Mouse (Mus musculus) R1 (cell line): ENCODE results near the gene Zcchc13.

ENCODE experiments used
- DNase-seq: peaks from one replicate; pipeline ENCODE4 v3.0.0-alpha.2; 2018; ENCODE audit warnings: low read depth, low spot score

Zcchc13 gene

GRCm38 (mm10) chrX:103630303-103630702 is at the start of gene Zcchc13:
Gene Zcchc13 (plus strand): TSS chrX:103630586.
- no peak for DNase-seq

DNA sequence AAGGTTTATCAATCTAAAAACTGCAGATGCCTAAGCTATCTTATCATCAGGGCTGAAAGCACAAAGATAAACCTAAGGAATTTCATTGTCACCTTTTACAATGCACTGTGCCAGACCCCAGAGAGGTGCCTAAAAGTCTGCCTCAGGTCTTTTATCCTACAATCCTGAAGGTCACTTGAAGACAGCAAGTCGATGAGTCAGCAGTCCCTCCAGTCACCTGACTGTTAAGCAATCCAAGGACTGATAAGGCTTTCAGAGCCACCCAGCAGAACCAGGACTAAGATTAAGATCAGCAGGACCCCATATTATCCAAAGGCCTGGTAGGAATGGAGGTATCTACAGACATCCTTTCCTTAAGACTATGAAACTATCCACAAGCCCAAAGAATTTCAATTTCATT is 46.1 kb upstream of the Zcchc13 start:
- DNase-seq = peak; percentile 3

DNA sequence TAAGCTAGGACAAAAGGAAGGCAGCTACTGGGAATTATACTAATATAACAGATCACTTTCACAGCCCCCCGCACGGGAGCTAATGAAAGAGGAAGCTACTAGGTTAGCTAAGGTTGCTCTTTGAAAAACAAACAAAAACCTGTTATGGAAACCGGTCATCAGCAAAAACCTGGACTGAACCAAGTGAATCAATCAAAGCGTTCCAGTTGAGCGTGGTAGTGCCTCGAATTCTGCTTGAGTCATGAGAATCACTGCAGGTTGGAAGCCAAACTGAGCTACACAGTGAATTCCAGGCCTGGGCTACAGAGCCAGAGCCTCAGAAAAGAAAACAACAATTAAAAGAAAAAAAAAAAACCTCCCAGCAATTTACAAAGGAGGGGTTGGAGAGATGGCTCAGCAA is 38.3 kb upstream of the Zcchc13 start:
- no peak for DNase-seq

- DNase-seq = no peak
Observed at GRCm38 (mm10) chrX:103602553-103602952, 27.8 kb upstream of the Zcchc13 start.

DNA sequence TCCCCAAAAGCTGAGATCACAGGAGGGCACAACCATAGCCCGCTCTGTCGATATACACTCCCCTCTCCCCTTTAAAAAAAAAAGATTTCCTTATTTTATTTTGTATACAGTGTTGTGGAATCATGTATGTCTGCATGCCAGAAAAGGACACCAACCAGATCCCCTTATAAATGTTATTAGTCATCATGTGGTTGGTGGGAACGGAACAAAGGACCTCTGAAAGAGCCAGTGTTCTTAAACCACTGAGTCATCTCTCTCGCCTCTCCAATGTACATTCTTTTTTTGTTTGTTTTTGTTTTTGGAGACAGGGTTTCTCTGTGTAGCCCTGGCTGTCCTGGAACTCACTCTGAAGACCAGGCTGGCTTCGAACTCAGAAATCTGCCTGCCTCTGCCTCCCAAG is 26.2 kb upstream of the Zcchc13 start:
- no peak for DNase-seq

DNA sequence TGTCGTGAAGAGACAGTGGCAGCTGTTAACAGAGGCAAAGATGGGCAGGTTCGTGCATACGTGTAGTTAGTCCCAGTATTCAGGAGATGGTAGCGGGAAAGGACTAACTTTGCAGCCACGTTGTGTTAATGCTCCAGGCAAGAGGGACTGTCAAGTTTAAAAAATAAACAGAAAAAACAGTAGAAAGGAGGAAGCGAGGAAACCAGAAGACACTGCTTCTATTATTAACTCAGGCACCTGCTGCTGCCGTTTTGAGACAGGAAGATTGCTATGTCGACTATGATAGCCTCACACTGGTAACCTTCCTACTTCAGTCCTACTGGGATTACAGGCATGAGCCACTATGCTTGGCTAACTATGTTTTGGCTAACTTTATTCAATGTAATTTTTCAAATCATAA is 24.9 kb upstream of the Zcchc13 start:
- DNase-seq = no peak

GRCm38 (mm10) chrX:103610401-103610800 is 20.0 kb upstream of the Zcchc13 start:
- DNase-seq = peak; percentile 18

DNA sequence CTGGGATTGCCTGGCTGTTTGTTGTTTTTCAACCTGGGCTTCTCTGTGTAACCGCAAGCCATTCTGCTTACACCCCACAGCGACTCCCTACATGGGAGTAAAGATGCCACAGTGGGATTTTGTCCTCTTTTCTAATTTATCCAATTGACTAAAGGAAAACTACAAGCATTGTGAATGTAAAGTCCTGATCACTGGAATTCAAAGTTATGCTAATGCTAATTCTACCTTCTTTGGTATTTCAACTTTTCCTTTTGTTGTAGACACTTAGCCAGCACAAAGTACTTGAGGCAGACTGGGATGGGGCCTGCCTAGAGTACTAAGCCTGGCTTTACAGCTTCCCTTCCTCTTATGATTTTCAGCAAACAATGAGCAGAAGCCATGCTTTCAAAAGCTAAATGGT is 18.9 kb upstream of the Zcchc13 start:
- peak; percentile 66 for DNase-seq

- no peak for DNase-seq
Observed at GRCm38 (mm10) chrX:103614700-103615233, 15.6 kb upstream of the Zcchc13 start.

GRCm38 (mm10) chrX:103615453-103615852 is 14.9 kb upstream of the Zcchc13 start:
- DNase-seq = no peak

DNA sequence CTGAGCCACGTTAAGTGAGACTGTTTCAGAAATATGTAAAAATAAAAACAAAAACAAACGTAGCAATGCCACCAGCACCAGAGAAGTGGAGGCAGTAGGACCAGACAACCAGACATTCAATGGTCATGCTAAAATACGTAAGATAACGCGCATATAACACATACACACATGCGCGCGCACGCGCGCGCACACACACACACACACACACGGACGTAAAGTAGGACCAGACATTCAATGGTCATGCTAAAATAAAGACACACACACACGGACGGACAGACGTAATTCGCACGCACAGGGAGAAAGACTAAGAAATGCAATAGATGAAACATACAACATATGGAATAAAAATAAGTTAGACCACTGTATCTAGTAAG is 14.2 kb upstream of the Zcchc13 start:
- peak; percentile 14 for DNase-seq

DNA sequence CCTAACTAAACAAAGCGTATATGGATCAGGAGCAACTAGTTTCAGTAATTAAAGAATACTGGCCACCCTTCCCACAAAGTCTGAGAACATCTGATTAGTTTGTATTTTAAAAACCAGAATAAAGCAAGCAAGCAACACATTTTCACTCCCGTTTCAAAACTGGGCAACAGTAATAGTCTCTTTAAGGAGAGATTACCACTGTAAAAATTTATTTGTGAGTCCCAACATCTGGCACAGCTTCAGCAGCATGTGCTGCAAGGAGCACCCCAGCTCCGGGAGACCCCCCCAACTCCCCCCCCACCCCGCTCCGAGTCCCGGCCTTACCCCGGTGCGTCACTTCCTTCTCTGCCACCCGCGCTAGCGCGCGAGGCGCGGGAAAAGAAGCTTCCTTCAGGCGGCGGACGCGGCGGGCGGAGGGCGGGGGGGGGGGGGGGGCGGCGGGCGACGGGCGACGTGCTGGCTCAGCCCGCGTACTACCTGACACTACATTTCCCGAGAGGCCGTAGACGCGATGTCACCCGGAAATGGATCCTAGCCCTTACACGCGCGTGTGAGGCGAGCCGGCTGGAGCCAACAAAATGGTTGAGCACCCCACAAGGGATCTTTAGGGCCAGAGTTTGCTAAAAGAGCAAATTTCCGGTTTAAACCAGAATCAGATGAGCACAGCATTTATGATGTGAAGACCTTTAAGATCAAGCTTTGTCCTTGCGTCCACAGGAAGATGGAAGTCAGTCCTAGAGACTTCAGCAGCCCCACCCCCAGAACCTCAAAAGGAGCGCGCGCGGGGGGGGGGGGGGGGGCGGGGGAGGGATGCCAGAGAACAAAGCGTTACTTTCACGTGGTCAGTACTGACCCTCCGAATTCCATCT is 13.6 kb upstream of the Zcchc13 start:
- DNase-seq = peak; percentile 70

GRCm38 (mm10) chrX:103617405-103618095 is 12.8 kb upstream of the Zcchc13 start:
- DNase-seq = no peak

- DNase-seq = no peak
Observed at GRCm38 (mm10) chrX:103621799-103622198, 8.6 kb upstream of the Zcchc13 start.

DNA sequence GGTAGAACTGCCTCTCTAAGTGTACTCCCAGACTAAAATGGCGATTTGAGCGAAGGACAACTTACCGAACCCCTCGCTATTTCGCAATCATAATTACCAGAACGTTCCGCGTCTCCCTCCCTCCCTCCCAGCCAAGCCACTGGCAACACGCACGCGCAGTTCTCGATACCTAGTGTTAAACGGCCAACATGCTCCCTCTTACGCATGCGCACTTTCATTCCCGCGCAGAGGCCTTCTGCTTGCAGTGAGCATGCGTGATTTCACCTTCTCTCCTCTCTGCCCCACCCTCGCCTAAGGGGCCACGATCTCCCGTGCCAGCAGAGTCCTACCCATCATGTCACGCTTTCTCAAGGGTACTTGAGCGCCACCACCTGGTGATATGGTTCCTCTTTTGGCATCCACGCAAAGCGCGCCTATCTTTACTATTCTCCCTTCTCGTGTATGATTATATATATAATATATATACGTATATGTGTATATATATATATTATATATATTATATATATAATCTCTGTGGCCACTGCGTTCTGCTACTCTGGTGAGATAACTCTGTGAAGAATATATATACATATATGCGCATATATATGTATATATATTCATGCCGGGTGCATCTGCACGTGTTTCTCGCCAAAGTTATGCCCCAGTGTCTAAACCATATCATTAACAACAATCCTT is 8.0 kb upstream of the Zcchc13 start:
- peak; percentile 93 for DNase-seq

DNA sequence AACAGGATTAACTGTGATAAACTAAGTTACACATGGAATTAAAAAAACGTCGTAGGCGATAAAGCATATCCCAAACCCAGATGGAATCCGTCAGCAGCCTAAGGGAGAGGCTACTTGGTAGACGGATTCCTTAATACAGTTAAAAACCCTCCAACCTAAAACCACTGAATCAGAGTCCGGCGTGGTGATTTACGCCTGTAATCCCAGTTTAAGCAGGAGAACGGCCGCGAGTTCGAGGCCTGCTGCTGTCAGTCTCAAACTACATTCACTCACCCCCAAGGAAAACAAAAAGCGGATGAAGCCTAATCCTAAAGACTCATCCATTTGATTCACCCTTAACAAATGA is 7.5 kb upstream of the Zcchc13 start:
- DNase-seq = no peak

GRCm38 (mm10) chrX:103623411-103623845 is 7.0 kb upstream of the Zcchc13 start:
- no peak for DNase-seq

DNA sequence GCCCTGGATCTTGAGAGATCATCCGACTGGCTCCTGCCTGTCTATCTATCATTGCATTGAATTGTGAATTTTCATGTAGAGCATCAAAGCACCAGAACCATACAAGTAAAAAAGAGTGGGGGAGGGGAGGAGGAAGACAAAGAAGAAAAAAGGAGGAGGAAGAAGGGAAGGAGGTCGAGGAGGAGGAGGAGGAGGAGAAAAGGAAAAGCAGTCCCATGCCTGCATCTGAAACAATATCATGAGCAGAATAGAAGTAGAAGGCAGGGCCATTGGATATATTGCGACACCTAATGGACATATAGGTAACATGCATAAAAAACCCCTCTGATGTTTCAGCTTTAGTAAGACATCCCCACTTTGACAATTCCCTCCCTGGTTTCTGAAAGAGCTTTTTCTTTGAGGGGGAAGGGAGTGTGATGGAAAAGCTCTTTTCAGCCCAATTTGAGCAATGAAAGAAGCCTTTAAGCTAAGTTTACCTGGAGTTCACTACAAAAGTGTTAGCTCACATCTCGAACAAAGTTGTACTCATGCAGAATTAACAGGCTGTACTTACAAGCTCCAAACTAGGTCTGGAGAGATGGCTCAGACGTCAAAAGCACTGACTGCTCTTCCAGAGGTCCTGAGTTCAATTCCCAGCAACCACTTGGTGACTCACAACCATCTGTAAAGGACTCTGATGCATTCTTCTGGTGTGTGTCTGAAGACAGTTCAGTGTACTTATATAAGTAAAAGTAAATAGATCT is 5.8 kb upstream of the Zcchc13 start:
- peak; percentile 23 for DNase-seq

GRCm38 (mm10) chrX:103628890-103629289 is 1.5 kb upstream of the Zcchc13 start:
- DNase-seq = no peak

DNA sequence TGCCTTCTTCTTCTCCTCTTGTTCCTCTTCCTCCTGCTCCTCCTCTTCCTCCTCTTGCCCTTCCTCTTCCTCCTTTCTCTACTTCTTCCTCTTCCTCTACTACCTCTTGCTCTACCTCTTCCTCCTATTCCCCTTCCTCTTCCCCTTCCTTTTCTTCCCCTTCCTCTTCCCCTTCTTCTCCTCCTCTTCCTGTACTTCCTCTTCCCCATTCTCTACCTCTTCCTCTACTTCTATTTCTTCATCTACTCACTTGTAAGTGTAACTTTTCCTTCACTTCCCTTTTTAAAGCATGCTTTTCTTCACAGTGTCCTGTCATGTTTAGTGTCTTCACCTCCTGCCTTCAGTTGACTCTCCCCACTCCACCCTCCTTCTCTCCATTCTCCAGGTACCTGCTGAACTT is 3.5 kb downstream of the Zcchc13 start:
- DNase-seq = no peak

GRCm38 (mm10) chrX:103636021-103636420 is 5.6 kb downstream of the Zcchc13 start:
- no peak for DNase-seq

DNA sequence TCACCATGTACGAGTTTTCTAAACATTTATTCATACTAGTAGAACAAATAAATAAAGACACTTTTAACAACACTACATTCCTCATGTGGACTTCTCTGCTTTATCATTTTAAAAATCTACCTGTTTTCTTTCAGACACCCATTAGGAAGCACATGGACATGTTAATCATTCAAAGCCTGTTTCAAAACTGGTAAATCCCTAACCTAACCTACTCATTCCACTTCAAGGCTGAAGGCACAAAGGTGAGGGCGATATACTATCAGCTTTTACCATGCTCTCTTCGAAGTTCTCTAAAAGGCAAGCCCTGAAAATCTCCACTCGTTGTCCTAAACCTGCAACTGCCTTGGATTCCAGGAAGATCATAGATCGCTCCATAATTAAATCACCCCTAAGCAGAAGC is 8.2 kb downstream of the Zcchc13 start:
- no peak for DNase-seq
